Mouse (Mus musculus) embryonic fibroblast, embryonic 13.5 days (primary cell): ENCODE results near the gene Sfxn5.

Experiments
- CTCF ChIP-seq: IDR thresholded peaks from 2 replicates; pipeline ENCODE4 v1.5.1; 2011; ENCODE audit warnings: mild to moderate bottlenecking, control low read depth, low read length, moderate library complexity, borderline replicate concordance; ENCODE audit not compliant: insufficient read depth
- POLR2A ChIP-seq: IDR thresholded peaks from 2 replicates; pipeline ENCODE4 v1.6.1; 2011; ENCODE audit warnings: low read depth, mild to moderate bottlenecking, control low read depth, low read length, moderate library complexity

GRCm38 (mm10) chr6:85295384-85296167, 37.6 kb downstream of the Sfxn5 start:
- TF ChIP-seq CTCF (no peak; the same call in 1 of the 2 replicates), POLR2A (no peak)
